Mouse (Mus musculus) hindbrain, postnatal 0 days (tissue): ENCODE measurements around the gene Las1l. TPM values are rescaled to one million over a fixed set of nuclear protein-coding genes. Genes with fewer than 3 reads are reported as not detected.
A peak's percentile ranks its signal among the peaks of the same experiment; 100 is the strongest.

Experiments used
- ATAC-seq: fragments of 200-750 bp; cut with Nextera tagmentation; 2 replicates; pipeline ENCODE4 v1.8.0; 2017; ENCODE audit warnings: mild to moderate bottlenecking, moderate TSS enrichment, moderate library complexity
- DNase-seq: peaks from one replicate; pipeline ENCODE4 v3.0.0-alpha.2; 2015; ENCODE audit warnings: low spot score
- H3K27ac ChIP-seq: fragments of 300-500 bp; sonication (generic); 2 replicates; pipeline ENCODE4 v1.5.1; 2014; ENCODE audit warnings: mild to moderate bottlenecking
- H3K27me3 ChIP-seq: fragments of 300-500 bp; sonication (generic); 2 replicates; pipeline ENCODE4 v1.6.1; 2014; ENCODE audit warnings: low read length, mixed read lengths; ENCODE audit not compliant: insufficient read depth
- H3K36me3 ChIP-seq: fragments of 300-500 bp; sonication (generic); 2 replicates; pipeline ENCODE4 v1.6.1; 2014; ENCODE audit warnings: low read length, mixed read lengths; ENCODE audit not compliant: insufficient read depth
- H3K4me1 ChIP-seq: fragments of 300-500 bp; sonication (generic); 2 replicates; pipeline ENCODE4 v1.6.1; 2014; ENCODE audit warnings: antibody characterized with exemption, low read length, mixed read lengths; ENCODE audit not compliant: insufficient read depth
- H3K4me2 ChIP-seq: fragments of 300-500 bp; sonication (generic); 2 replicates; pipeline ENCODE4 v1.6.1; 2014; ENCODE audit warnings: low read depth, mild to moderate bottlenecking, low read length, moderate library complexity, mixed read lengths
- H3K4me3 ChIP-seq: fragments of 300-500 bp; sonication (generic); 2 replicates; pipeline ENCODE4 v1.5.1; 2014; ENCODE audit warnings: low read length
- H3K9ac ChIP-seq: fragments of 300-500 bp; sonication (generic); replicated peaks from 2 replicates; pipeline ENCODE4 v1.6.1; 2014; ENCODE audit warnings: mild to moderate bottlenecking, low read length, moderate library complexity, mixed read lengths
- H3K9me3 ChIP-seq: fragments of 300-500 bp; sonication (generic); 2 replicates; pipeline ENCODE4 v1.6.1; 2016; ENCODE audit warnings: low read length, mixed read lengths
- CTCF ChIP-seq: IDR thresholded peaks from 2 replicates; pipeline ENCODE4 v1.5.1; 2016; ENCODE audit warnings: antibody characterized with exemption, control low read depth, low read depth
- WGBS: fragments of 180-500 bp; shearing (Covaris S2); extraction: QIAGEN DNeasy Blood & Tissue Kit; methylation state at CpG from one replicate; pipeline ENCODE4 v1.1.7; 2014; 5-methylcytosine and 5-hydroxymethylcytosine counted together
- polyA plus RNA-seq: library from polyadenylated mRNA; unstranded; fragments of >200 nt; fragmentation: Nextera tagmentation; extraction: Ambion mirVana; gene quantifications from 2 replicates; pipeline ENCODE4 v1.2.1, GENCODE M21; 2015
- total RNA-seq: library from RNA; depleted of rRNA; stranded (reverse); fragments of >200 nt; gene quantifications from 2 replicates; pipeline ENCODE4 v1.2.3, GENCODE M21; 2014; rRNA removed

Gene Las1l
- total RNA-seq (26.3 and 40.3 TPM in 2 replicates), polyA plus RNA-seq (71.5 and 77.3 TPM in 2 replicates)

DNA sequence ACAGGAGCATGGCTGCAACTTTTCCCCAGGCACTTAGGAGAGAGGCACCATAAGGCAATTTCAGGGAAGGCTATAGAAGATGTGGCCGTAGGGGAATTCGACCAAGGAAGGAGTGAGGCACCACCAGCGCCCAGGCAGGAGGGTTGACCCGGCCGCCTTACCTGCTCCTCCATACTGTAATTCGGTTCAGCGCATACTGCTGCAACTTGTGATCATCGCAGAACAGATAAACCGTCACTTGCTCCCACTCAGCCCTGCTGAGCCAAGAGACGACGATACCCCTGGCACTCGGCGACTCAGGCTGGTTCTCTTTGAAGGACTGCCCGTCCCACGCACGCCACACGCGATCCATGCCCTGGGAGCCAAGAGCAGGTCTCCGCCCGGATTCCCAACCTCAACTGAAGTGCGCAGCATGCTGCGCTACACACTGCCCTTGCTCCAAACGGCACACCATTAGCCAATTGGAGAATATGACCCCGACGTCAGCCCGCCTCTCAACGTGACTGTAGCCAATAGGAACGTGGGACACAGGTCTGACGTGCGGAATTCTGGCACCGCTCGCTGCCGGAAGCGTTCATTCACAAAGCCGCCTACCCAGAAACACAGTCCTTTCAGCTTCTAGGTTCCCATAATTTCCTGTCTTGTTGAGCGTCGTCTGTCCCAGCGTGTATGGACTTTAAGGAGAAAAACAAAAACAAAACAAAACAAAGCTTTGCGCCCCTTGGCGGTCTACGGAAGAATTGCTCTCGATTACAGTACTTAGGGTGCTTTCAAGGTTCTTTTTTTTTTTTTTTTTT, at the start of gene Las1l:
TSS of gene Las1l (minus strand) at position 466 of the 797 bp plus-strand sequence.
- no peaks in the 10 kb centered on the region for H3K9me3 ChIP-seq
- WGBS, result 28% methylated on average over 42 of the region's 42 CpGs

DNA sequence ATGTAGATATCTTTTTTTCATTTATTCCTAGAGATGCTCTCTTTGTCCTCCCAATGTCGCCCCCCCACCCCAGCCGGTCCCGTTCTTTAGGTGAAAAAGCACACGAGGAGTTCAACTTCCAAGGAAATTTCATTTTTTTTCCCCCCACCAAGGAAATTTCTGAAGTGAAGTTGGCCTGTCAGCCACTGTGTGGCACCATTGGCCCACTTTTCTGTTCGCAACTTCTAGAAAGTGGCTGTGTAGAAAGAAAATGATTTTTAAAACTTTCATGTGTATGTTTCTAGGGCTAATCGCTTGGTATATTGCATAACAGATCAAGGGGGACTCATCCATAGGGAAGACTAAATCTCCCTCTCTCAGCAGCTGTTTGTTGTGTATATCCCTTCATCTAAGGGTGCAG, 49.6 kb upstream of the Las1l start:
- peak; percentile 41 for DNase-seq
- no peaks in the 10 kb centered on the region for H3K4me1 ChIP-seq
- H3K9ac ChIP-seq, result no peak overlapping the region
- H3K27ac ChIP-seq, result no peak overlapping the region
- no peaks in the 10 kb centered on the region for H3K27me3 ChIP-seq
- no peaks in the 10 kb centered on the region for H3K36me3 ChIP-seq
- H3K9me3 ChIP-seq, result no peaks in the 10 kb centered on the region
- ATAC-seq, result no peak
- WGBS, result 73% methylated on average over 6 of the region's 6 CpGs
- no peak overlapping the region for H3K4me3 ChIP-seq
- TF ChIP-seq CTCF, result peak; percentile 48
- H3K4me2 ChIP-seq, result no peak overlapping the region

More for the DNA sequence above, at the start of gene Las1l:
- Histone ChIP-seq H3K9ac (peak within 1 kb of the TSS; percentile 47), H3K4me3 (peak within 1 kb of the TSS; percentile 54), H3K27ac (peak within 1 kb of the TSS; percentile 54; the same call in 1 of the 2 replicates), H3K4me2 (peak within 1 kb of the TSS; percentile 69), H3K4me1 (no peaks in the 10 kb centered on the region; the same call in 1 of the 2 replicates), H3K36me3 (0 out of 2 replicates have a peak, but pooled peaks cover 5% of the 10 kb centered on the region), H3K27me3 (no peaks in the 10 kb centered on the region)
- DNase-seq (peak; percentile 94), ATAC-seq (peak; percentile 100)
- peak; percentile 53 for TF ChIP-seq CTCF

DNA sequence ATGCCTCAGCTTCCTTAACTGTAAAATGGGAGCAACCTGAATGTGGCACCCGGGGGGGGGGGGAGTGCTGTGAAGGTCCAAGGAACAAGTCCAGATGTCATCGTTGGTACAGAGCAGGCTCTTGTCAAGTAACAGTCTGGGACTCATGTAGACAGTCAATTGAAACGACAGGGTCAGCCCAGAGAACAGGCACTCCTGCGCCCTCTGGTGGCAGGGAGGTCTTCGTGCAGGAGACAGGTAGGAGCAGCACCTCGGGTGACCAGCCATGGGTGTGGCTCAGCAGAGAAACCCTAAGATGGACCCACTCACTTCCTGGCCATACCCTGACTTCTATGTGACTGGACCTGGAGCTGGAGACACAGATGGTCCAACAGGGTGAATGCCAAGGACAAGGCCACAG, 42.8 kb upstream of the Las1l start:
- no peaks in the 10 kb centered on the region for H3K27me3 ChIP-seq
- no peaks in the 10 kb centered on the region for H3K36me3 ChIP-seq
- ATAC-seq (no peak), DNase-seq (no peak)
- no peak overlapping the region for H3K4me2 ChIP-seq
- 78% methylated on average over 6 of the region's 6 CpGs for WGBS
- no peak for TF ChIP-seq CTCF
- H3K9ac ChIP-seq, result no peak overlapping the region
- no peak overlapping the region for H3K4me3 ChIP-seq
- H3K9me3 ChIP-seq, result no peaks in the 10 kb centered on the region
- H3K27ac ChIP-seq, result no peak overlapping the region
- H3K4me1 ChIP-seq, result no peaks in the 10 kb centered on the region

DNA sequence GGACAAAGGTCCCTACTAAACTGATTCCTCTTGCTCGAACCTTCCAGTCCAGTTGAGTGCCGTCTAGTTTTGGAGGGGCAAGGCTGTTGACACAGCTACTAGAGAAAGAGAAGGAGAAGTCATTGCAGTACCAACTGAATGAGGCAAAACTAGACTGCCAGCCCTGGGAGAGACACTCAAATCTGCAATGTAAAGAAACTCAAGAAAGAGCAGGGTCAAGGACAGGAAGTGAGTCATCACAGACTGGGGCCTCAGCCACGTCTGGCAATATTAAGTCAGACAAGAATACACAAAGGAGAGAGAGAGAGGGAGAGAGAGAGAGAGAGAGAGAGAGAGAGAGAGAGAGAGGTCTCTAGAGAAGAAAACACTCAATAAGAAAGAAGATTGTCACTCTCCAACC, 36.4 kb upstream of the Las1l start:
- DNase-seq (no peak), ATAC-seq (no peak)
- no peaks in the 10 kb centered on the region for H3K27me3 ChIP-seq
- H3K9me3 ChIP-seq, result no peaks in the 10 kb centered on the region
- no peak overlapping the region for H3K27ac ChIP-seq
- WGBS, result 67% methylated on average over 3 of the region's 3 CpGs
- no peak overlapping the region for H3K4me3 ChIP-seq
- TF ChIP-seq CTCF, result no peak
- H3K9ac ChIP-seq, result no peak overlapping the region
- H3K4me1 ChIP-seq, result no peaks in the 10 kb centered on the region
- H3K4me2 ChIP-seq, result no peak overlapping the region
- H3K36me3 ChIP-seq, result no peaks in the 10 kb centered on the region

DNA sequence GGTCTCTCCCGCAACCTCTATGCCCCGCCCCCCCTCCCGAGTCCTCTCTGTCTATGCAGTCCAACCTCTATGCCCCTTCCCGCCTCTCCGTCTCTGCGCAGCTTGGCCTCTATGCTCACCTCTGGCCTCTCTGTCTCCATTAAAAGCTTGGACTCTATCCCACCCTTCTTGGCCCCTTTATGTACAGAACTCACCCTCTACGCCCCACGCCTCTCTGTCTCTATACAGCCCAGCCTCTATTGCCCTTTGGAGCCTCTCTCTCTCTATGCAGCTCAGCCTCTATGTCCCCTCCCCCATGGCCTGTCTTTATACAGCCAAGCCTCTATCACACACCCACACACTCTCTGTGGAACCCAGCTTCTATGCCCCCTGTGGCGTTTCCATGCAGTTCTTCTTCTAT, 13.2 kb upstream of the Las1l start:
- H3K36me3 ChIP-seq, result no peaks in the 10 kb centered on the region
- no peak overlapping the region for H3K9ac ChIP-seq
- no peak overlapping the region for H3K4me2 ChIP-seq
- DNase-seq (no peak), ATAC-seq (no peak)
- no peak overlapping the region for H3K27ac ChIP-seq
- 78% methylated on average over 9 of the region's 9 CpGs for WGBS
- H3K4me1 ChIP-seq, result no peaks in the 10 kb centered on the region
- no peak for TF ChIP-seq CTCF
- H3K9me3 ChIP-seq, result no peaks in the 10 kb centered on the region
- H3K27me3 ChIP-seq, result no peaks in the 10 kb centered on the region
- H3K4me3 ChIP-seq, result no peak overlapping the region

DNA sequence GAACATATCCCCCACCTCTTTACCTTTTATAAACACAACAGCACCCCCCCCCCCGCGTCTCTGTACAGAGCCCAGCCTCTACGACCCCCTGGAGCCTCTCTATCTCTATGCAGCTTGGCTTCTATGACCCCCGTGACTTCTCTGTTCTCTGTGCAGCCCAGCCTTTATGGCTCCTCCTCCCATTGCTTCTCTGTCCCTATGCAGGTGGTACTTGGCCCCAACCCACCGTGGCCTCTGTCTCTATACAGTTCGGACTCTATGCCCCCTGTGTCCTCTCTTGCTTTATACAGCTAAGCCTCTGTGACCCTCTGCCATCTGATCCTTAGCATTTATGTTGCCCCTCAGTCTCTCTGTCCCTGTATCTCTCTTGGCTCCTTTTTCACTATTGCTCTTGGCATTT, 12.4 kb upstream of the Las1l start:
- H3K27ac ChIP-seq, result no peak overlapping the region
- H3K9ac ChIP-seq, result no peak overlapping the region

DNA sequence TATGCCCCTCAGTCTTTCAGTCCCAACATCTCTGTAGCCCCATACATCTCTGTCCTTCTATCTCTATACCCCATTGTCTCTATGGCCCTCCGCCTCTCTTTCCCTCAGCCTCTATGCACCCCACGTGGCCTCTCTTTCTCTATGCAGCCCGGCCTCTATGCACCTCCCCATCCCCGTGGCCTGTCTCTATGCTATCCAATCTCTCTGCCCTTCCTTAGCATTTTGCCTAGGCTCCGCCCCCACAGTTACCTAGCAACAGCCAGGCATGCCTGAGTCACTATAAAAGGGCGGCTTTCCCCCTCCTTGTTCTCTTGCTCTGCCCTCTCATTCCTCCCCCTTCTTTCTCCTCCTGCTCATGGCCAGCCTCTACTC, 11.8 kb upstream of the Las1l start:
- DNase-seq (peak; percentile 88), ATAC-seq (peak; percentile 94)
- no peak for TF ChIP-seq CTCF
- peak overlapping the region; percentile 79 for H3K27ac ChIP-seq
- H3K4me2 ChIP-seq, result peak overlapping the region; percentile 57
- WGBS, result 31% methylated on average over 6 of the region's 6 CpGs
- H3K36me3 ChIP-seq, result no peaks in the 10 kb centered on the region
- no peaks in the 10 kb centered on the region for H3K9me3 ChIP-seq
- no peaks in the 10 kb centered on the region for H3K27me3 ChIP-seq
- peak overlapping the region; percentile 34 for H3K4me3 ChIP-seq
- no peaks in the 10 kb centered on the region for H3K4me1 ChIP-seq
- H3K9ac ChIP-seq, result peak overlapping the region; percentile 48; the same call in 1 of the 2 replicates

More for the DNA sequence above, 12.4 kb upstream of the Las1l start:
- Histone ChIP-seq H3K4me2 (no peak overlapping the region), H3K36me3 (no peaks in the 10 kb centered on the region), H3K4me3 (no peak overlapping the region), H3K27me3 (no peaks in the 10 kb centered on the region), H3K9me3 (no peaks in the 10 kb centered on the region), H3K4me1 (no peaks in the 10 kb centered on the region)
- ATAC-seq (no peak), DNase-seq (no peak)
- 37% methylated on average over 6 of the region's 6 CpGs for WGBS
- TF ChIP-seq CTCF, result no peak
